Mouse (Mus musculus) gastrocnemius, adult 2 months (tissue): ENCODE measurements at regions not wholly inside any gene's neighbourhood (a gene's known extent, or its start where the extent isn't known, plus 50 kb on each side); places are given as distances from the start of the nearest gene placed in this dataset.

Experiments used
- DNase-seq: peaks from one replicate; pipeline ENCODE4 v3.0.0; 2022
- H3K27ac ChIP-seq: fragments of 200-600 bp; 2 replicates; pipeline ENCODE4 v1.8.1; 2022; ENCODE audit warnings: mild to moderate bottlenecking
- H3K4me3 ChIP-seq: fragments of 200-600 bp; 2 replicates; pipeline ENCODE4 v1.8.1; 2022; ENCODE audit warnings: mild to moderate bottlenecking, moderate library complexity
- CTCF ChIP-seq: fragments of 200-600 bp; IDR thresholded peaks from 2 replicates; pipeline ENCODE4 v1.8.1; 2022; ENCODE audit warnings: antibody characterized with exemption, mild to moderate bottlenecking, moderate library complexity
- intact Hi-C: fragments of 180-260 bp; cut with DNase I; formaldehyde crosslinking; loops from one replicate; pipeline ENCODE4 v1.15.1; 2025

DNA sequence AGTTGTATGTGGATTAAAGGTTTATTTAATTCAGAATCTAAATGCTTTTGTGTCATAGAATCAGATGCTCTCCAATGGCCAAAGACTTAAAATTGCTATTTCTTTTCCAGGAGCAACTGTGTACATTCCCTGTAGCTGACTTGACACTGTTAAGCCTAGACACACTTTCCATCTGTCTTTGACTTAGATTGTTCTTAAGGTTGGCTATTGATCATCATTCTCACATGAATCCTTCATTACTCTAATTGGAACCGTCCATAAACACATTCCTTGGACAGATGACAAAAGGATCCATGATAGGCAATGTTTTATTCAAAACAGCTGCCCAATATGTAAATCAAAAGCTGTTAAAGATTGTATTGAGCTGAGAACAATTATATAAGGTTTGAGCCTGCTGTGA lies 442.8 kb downstream of the Bmp2 start:
- intact Hi-C loops = no loop called here
- TF ChIP-seq CTCF = no peak

DNA sequence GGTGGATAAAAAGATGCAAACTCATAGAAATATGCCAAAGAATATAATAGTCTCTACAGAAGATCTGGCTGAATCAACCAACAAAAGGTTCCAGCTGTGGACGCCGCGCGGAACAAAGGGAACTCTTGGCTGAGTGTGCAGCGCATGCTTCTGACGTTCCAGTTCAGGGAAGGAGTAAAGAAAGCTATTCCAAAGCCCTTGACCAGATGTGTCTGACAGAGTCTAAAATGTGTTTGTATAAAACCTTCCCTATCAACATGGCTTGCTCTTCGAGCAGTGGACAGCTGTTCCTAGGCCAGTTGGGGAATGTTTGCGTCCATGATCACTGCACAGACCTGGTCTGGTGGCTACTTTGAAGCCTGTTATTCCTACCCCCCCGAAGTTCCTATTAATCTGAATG lies 442.4 kb downstream of the Bmp2 start:
- no peak for TF ChIP-seq CTCF
- intact Hi-C loops = no loop called here
- Histone ChIP-seq H3K4me3 (no peak overlapping the region), H3K27ac (peak overlapping the region; percentile 66)
- DNase-seq = peak; percentile 51

More for the DNA sequence above, 442.8 kb downstream of the Bmp2 start:
- DNase-seq = no peak
- peak overlapping the region; percentile 66 for H3K27ac ChIP-seq
- H3K4me3 ChIP-seq = no peak overlapping the region

DNA sequence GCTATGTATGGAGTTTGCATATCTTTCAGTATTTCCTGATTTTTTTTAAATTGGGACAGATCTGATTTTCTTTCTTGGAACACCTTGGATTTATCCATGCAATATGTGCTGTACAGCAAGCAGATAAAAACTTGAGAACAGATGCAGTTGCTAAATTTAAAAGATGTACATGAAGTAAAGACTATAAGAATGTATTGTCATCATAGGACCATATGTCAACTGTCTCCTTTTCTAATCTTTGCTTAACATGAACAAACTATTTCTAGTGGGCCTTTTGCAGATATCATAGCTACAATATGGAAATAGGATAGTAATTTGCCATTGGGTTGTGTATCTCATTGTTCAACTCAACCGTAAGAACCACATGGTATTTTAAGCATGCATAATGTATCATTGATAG lies 435.7 kb downstream of the Bmp2 start:
- no peak for DNase-seq
- Histone ChIP-seq H3K27ac (no peak overlapping the region), H3K4me3 (no peak overlapping the region)
- intact Hi-C loops = no loop called here
- TF ChIP-seq CTCF = no peak
